Mouse (Mus musculus) G1E (cell line): ENCODE measurements around the gene Pcdh15. TPM values are rescaled to one million over a fixed set of nuclear protein-coding genes. Genes with fewer than 3 reads are reported as not detected.

Experiments used
- ATAC-seq: 2 replicates; pipeline ENCODE4 v1.8.0; 2016; ENCODE audit warnings: mild to moderate bottlenecking; ENCODE audit not compliant: insufficient number of reproducible peaks, poor library complexity, low FRiP score, severe bottlenecking; ENCODE audit errors: extremely low read depth
- DNase-seq: peaks from one replicate; pipeline ENCODE4 v3.0.0; 2012; ENCODE audit warnings: low spot score
- H3K27me3 ChIP-seq: 2 replicates; pipeline ENCODE4 v1.6.1; 2012; ENCODE audit warnings: mild to moderate bottlenecking, low read length, inconsistent platforms; ENCODE audit not compliant: insufficient read depth
- H3K36me3 ChIP-seq: replicated peaks from 2 replicates; pipeline ENCODE3; 2012; ENCODE audit warnings: mild to moderate bottlenecking, inconsistent platforms
- H3K4me1 ChIP-seq: 2 replicates; pipeline ENCODE4 v1.6.1; 2012; ENCODE audit warnings: low read depth, low read length, inconsistent platforms, mixed read lengths; ENCODE audit not compliant: insufficient read depth
- H3K4me3 ChIP-seq: 2 replicates; pipeline ENCODE4 v1.5.1; 2012; ENCODE audit warnings: low read depth, mild to moderate bottlenecking, inconsistent platforms, low read length, moderate library complexity, mixed read lengths
- H3K9me3 ChIP-seq: replicated peaks from 2 replicates; pipeline ENCODE4 v1.6.1; 2012; ENCODE audit warnings: inconsistent platforms
- CTCF ChIP-seq: IDR thresholded peaks from 2 replicates; pipeline ENCODE4 v1.5.1; 2012; ENCODE audit warnings: low read depth, low read length, inconsistent platforms, mixed read lengths
- GATA1 ChIP-seq: IDR thresholded peaks from 2 replicates; pipeline ENCODE4 v1.6.1; 2012; ENCODE audit warnings: borderline replicate concordance, low read length, inconsistent platforms, mixed read lengths
- GATA2 ChIP-seq: IDR thresholded peaks from 2 replicates; pipeline ENCODE4 v1.6.1; 2012; ENCODE audit warnings: low read depth, low read length, inconsistent platforms, borderline replicate concordance
- POLR2AphosphoS5 ChIP-seq: IDR thresholded peaks from 2 replicates; pipeline ENCODE4 v1.6.1; 2012; ENCODE audit warnings: low read depth, low read length, inconsistent platforms; ENCODE audit not compliant: insufficient replicate concordance
- TAL1 ChIP-seq: conservative IDR thresholded peaks from 2 replicates; pipeline ENCODE4 v1.6.1; 2012; ENCODE audit warnings: low read depth, low read length, inconsistent platforms, mixed read lengths
- polyA plus RNA-seq: library from polyadenylated mRNA; stranded (reverse); fragments of >175 nt; gene quantifications from 2 replicates; pipeline ENCODE4 v1.2.3, GENCODE M21; 2012
- total RNA-seq, 2 experiments: library from RNA; stranded (forward) in 1 of 2; stranded (reverse) in 1 of 2; fragments of 200-1000 nt in 1 of 2; fragments of >200 nt in 1 of 2; fragmentation: Nextera tagmentation in 1 of 2; gene quantifications; 2 replicates each; pipeline ENCODE4 v1.2.3; 2014 to 2017

Pcdh15 gene
- total and polyA plus RNA-seq, 3 experiments, result 0.38 TPM; not detected in 2

DNA sequence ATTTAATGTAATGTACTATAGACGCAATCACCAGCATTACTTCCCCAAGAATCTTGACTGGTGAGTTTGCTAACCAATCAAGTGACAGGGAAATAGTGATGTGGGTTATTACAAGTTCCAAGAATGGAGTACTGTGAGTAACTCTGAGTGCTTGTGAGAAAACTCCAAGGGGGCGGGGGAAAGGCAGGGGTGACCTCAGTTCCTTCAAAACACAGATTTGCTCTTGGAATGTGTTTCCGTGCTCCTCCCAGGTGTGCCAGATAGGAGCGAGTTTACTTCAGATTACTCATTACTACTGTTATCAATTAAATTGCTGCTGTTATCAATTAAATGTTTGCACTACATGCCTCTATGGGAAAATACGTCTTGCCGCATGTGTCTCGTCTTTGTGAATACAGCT lies 634.1 kb downstream of the Pcdh15 start:
- Histone ChIP-seq H3K4me1 (no peaks in the 10 kb centered on the region), H3K9me3 (0 out of 2 replicates have a peak, but pooled peaks cover 2% of the 10 kb centered on the region), H3K27me3 (no peaks in the 10 kb centered on the region), H3K36me3 (no peaks in the 10 kb centered on the region), H3K4me3 (no peak overlapping the region)
- TF ChIP-seq GATA1 (no peak), TAL1 (no peak), GATA2 (no peak), POLR2AphosphoS5 (no peak), CTCF (no peak)
- no peak for DNase-seq
- ATAC-seq, result no peak

DNA sequence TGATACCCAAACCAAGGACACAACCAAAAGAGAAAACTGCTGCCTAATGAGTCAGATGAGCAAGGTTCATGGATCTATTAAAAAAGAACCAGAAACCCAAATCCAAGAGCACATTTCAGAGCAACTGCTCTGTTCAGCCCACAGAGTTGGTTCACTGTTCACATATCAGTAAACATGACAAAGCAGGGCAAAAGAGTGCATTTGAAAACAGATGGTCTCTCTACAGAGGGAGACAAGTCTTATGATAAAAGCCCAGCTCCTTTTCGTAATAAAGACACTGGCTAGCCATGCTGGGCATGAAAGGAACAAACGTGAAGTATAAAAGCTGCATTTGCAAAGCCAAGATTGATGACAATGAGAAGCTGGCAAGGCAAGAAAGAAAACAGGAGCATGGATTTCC lies 649.9 kb downstream of the Pcdh15 start:
- Histone ChIP-seq H3K9me3 (peaks cover 6% of the 10 kb centered on the region; the same call in 1 of the 2 replicates), H3K36me3 (no peaks in the 10 kb centered on the region), H3K4me3 (no peak overlapping the region), H3K4me1 (no peaks in the 10 kb centered on the region), H3K27me3 (no peaks in the 10 kb centered on the region)
- no peak for TF ChIP-seq GATA1
- TF ChIP-seq POLR2AphosphoS5, result no peak
- no peak for TF ChIP-seq CTCF
- TF ChIP-seq GATA2, result no peak
- no peak for TF ChIP-seq TAL1
- ATAC-seq (no peak), DNase-seq (no peak)

DNA sequence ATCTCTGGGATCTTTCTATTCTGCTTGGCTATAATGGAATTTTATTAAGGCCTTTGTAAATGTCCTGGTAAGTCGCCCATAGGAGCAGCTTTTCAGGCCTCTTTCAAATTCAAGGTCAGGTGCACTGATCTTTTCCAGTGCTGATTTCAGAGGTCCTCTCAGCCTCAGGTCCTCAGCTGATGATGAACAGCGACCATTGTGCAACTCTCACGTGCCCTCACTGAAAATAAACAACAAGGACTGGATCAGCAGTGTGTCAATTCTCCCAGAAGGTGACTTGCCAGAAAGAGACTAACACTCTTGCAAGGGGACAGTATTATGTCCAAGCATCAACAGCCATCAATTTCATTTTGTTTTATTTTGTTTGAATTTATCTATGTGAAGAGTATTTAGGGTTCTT lies 654.7 kb downstream of the Pcdh15 start:
- DNase-seq, result no peak
- Histone ChIP-seq H3K36me3 (no peaks in the 10 kb centered on the region), H3K4me1 (no peaks in the 10 kb centered on the region), H3K27me3 (no peaks in the 10 kb centered on the region), H3K4me3 (no peak overlapping the region), H3K9me3 (no peaks in the 10 kb centered on the region)
- no peak for TF ChIP-seq GATA2
- no peak for TF ChIP-seq POLR2AphosphoS5
- TF ChIP-seq CTCF, result no peak
- TF ChIP-seq TAL1, result no peak
- no peak for TF ChIP-seq GATA1
- no peak for ATAC-seq

DNA sequence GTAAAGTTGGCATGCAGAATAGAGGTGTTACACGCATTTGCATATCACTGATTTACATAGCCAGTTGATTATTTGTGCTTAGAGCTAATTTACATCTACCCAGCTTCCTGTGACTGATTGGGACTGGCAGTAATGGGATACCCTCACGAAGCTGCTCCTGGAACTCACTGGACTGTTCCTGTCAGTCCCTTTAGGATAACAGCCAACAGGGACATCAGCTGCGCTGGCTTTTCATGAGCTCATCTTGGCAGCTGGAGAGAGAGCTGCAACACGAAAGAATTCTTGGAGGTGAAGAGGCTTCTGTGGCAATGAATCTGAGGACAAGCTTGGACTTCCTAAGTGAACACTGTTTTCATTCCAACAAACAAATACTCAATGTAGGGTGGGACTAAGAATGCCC lies 683.8 kb downstream of the Pcdh15 start:
- Histone ChIP-seq H3K4me3 (no peak overlapping the region), H3K27me3 (no peaks in the 10 kb centered on the region), H3K9me3 (peaks cover 13% of the 10 kb centered on the region), H3K36me3 (no peaks in the 10 kb centered on the region), H3K4me1 (no peaks in the 10 kb centered on the region)
- DNase-seq (no peak), ATAC-seq (no peak)
- TF ChIP-seq TAL1 (no peak), GATA1 (no peak), GATA2 (no peak), POLR2AphosphoS5 (no peak), CTCF (no peak)

DNA sequence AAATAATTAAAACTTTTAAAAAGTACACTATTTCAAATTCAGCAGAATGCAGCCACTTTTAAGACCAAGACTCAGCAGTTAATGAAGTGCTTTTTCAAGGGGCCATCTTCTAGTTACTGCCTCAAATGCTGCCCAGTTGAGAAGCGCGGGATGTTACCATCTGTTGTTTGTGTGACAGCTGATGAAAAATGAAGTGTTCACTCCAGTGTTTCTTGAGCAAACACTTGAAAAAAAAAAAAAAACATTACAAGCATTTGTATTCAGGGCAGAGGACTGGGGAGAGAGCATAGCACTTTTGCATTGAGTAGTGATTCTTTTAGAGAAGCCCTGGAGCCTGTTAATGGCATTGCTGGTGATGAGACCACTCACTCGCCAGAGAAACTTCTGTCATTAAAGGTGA lies 689.0 kb downstream of the Pcdh15 start:
- ATAC-seq (no peak), DNase-seq (no peak)
- no peak for TF ChIP-seq GATA1
- TF ChIP-seq TAL1, result no peak
- no peak for TF ChIP-seq GATA2
- no peak for TF ChIP-seq CTCF
- TF ChIP-seq POLR2AphosphoS5, result no peak
- Histone ChIP-seq H3K4me3 (no peak overlapping the region), H3K27me3 (no peaks in the 10 kb centered on the region), H3K9me3 (peaks cover 11% of the 10 kb centered on the region), H3K4me1 (no peaks in the 10 kb centered on the region), H3K36me3 (no peaks in the 10 kb centered on the region)

DNA sequence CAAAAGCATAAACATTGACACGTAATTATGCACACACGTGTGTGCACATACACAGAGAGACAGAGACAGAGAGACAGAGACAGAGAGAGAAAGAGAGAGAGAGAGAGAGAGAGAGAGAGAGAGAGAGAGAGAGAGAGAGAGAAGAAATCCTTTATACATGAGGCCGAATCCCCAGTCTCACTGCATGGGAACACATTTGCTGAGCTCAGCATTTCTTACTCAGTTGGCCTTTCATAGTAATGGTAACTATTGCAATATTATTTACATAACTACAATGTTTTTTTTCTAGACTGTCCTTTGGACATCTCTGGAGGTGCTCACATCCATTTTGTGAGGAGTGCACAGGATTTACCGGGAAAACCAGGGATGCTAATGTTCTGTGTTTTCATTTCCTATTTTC lies 705.9 kb downstream of the Pcdh15 start:
- no peak for TF ChIP-seq CTCF
- H3K4me3 ChIP-seq, result no peak overlapping the region
- H3K27me3 ChIP-seq, result no peaks in the 10 kb centered on the region
- no peak for DNase-seq
- no peak for ATAC-seq
- no peaks in the 10 kb centered on the region for H3K4me1 ChIP-seq
- H3K9me3 ChIP-seq, result no peaks in the 10 kb centered on the region
- no peaks in the 10 kb centered on the region for H3K36me3 ChIP-seq

DNA sequence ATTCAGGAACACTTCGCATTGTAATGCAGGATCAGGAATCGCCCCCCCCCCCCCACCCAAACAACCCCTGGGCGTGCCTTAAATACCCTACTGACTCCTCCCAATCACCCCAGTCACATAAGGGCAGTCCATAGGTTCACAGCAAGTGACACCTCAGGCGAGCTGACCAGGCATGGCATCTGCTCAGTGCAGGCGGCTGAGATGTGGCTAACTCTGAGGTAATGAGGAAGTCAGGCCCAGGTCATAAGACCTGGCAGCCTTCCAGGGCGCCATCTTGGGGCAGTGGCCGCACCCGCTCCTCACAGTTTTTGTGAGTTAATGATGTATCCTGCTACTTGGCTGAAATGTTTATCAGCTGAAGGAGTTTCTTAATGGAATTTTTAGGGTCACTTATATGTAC lies 713.2 kb downstream of the Pcdh15 start:
- H3K4me1 ChIP-seq, result no peaks in the 10 kb centered on the region
- no peak for ATAC-seq

More for the DNA sequence above, 713.2 kb downstream of the Pcdh15 start:
- no peak for DNase-seq
- Histone ChIP-seq H3K9me3 (peaks cover 3% of the 10 kb centered on the region; the same call in 1 of the 2 replicates), H3K27me3 (no peaks in the 10 kb centered on the region), H3K36me3 (no peaks in the 10 kb centered on the region), H3K4me3 (no peak overlapping the region)
- TF ChIP-seq GATA2, result no peak
